Comparison of ENCODE assay signal across 13 mouse cellular contexts in genomic region chr15:36345413-36345812, GRCm38 (mm10).
DNase-seq lines count a peak whose midpoint lies in the region; ATAC-seq lines count a peak whose summit lies in the region.
"Had no signal": no experiment of that assay in that cellular context is flagged by ENCODE, and none has a peak within 500 bp of the region (broad histone marks: within the 10 kb centered on the region; RNA-seq: fewer than 3 reads in every experiment).

No protein-coding gene starts in this region.

- no peaks in the 10 kb centered on the region for H3K27me3 ChIP-seq in forebrain, embryonic 16.5 days (replicated peaks; ENCODE audit: control insufficient read depth, insufficient read depth, low read length)
- no peaks in the 10 kb centered on the region for H3K27me3 ChIP-seq in forebrain, embryonic 10.5 days (ENCODE audit: poor library complexity, severe bottlenecking)
- H3K27me3 ChIP-seq in lung, embryonic 15.5 days, result no peaks in the 10 kb centered on the region
- H3K27me3 ChIP-seq: embryonic facial prominence, embryonic 15.5 days; Patski had no signal

- H3K4me3 ChIP-seq in forebrain, embryonic 16.5 days (replicated peaks; ENCODE audit: low read length), result no peak overlapping the region
- no peak overlapping the region for H3K4me3 ChIP-seq in forebrain, embryonic 10.5 days
- H3K4me3 ChIP-seq in lung, embryonic 15.5 days, result no peak overlapping the region
- H3K4me3 ChIP-seq: embryonic facial prominence, embryonic 15.5 days had no signal

- no peak for DNase-seq in forebrain, embryonic 10.5 days (ENCODE audit: extremely low spot score, low spot score)
- DNase-seq in left cerebral cortex, adult 18-20 months (ENCODE audit: low spot score in 2 of 2), result peak; percentile 39 to 52
- no peak for DNase-seq in left cerebral cortex, adult 11 months (ENCODE audit: low spot score)
- DNase-seq in right cerebral cortex, postnatal 25 days, result peak; percentile 28
- no peak for DNase-seq in embryo, embryonic 9.5 days (ENCODE audit: extremely low spot score)
- no peak for DNase-seq in B cell, adult 2 months
- DNase-seq: adrenal gland, postnatal 36 days; kidney, adult 2 months had no signal

- no peak overlapping the region for H3K9ac ChIP-seq in forebrain, embryonic 16.5 days (replicated peaks; ENCODE audit: low read depth, low read length)
- no peak overlapping the region for H3K9ac ChIP-seq in lung, embryonic 15.5 days
- H3K9ac ChIP-seq: embryonic facial prominence, embryonic 15.5 days; liver, embryonic 14.5 days had no signal

- no peaks in the 10 kb centered on the region for H3K9me3 ChIP-seq in forebrain, embryonic 16.5 days (ENCODE audit: control insufficient read depth, low read length)
- no peaks in the 10 kb centered on the region for H3K9me3 ChIP-seq in forebrain, embryonic 10.5 days
- H3K9me3 ChIP-seq in lung, embryonic 15.5 days, result no peaks in the 10 kb centered on the region
- H3K9me3 ChIP-seq: embryonic facial prominence, embryonic 15.5 days had no signal

- H3K4me1 ChIP-seq in forebrain, embryonic 16.5 days (replicated peaks; ENCODE audit: control insufficient read depth, insufficient read depth, low read length), result no peaks in the 10 kb centered on the region; the same call in 1 of the 2 replicates
- H3K4me1 ChIP-seq in forebrain, embryonic 10.5 days, result no peaks in the 10 kb centered on the region
- H3K4me1 ChIP-seq in lung, embryonic 15.5 days, result peaks cover 16% of the 10 kb centered on the region

- 59% methylated on average over 4 of the region's 4 CpGs for WGBS in forebrain, embryonic 16.5 days
- 88% methylated on average over 4 of the region's 4 CpGs for WGBS in forebrain, embryonic 10.5 days
- WGBS in lung, embryonic 15.5 days, result 42% methylated on average over 4 of the region's 4 CpGs

- no peaks in the 10 kb centered on the region for H3K36me3 ChIP-seq in forebrain, embryonic 16.5 days (ENCODE audit: control insufficient read depth, insufficient read depth)
- H3K36me3 ChIP-seq in forebrain, embryonic 10.5 days (replicated peaks), result no peaks in the 10 kb centered on the region
- H3K36me3 ChIP-seq in lung, embryonic 15.5 days, result no peaks in the 10 kb centered on the region
- H3K36me3 ChIP-seq: embryonic facial prominence, embryonic 15.5 days had no signal

- peak; percentile 36; the same call in 1 of the 2 replicates for ATAC-seq in forebrain, embryonic 16.5 days
- peak; percentile 42; the same call in 1 of the 2 replicates for ATAC-seq in lung, embryonic 15.5 days (ENCODE audit: borderline replicate concordance, extremely low read depth, low FRiP score, low TSS enrichment)
- ATAC-seq: Patski had no signal

- no peak overlapping the region for H3K27ac ChIP-seq in forebrain, embryonic 16.5 days (ENCODE audit: low read length)
- no peak overlapping the region for H3K27ac ChIP-seq in forebrain, embryonic 10.5 days
- H3K27ac ChIP-seq in lung, embryonic 15.5 days, result no peak overlapping the region
- H3K27ac ChIP-seq: embryonic facial prominence, embryonic 15.5 days; liver, embryonic 14.5 days had no signal

- H3K4me2 ChIP-seq in forebrain, embryonic 16.5 days (ENCODE audit: low read length), result no peak overlapping the region
- no peak overlapping the region for H3K4me2 ChIP-seq in lung, embryonic 15.5 days
- H3K4me2 ChIP-seq: embryonic facial prominence, embryonic 15.5 days had no signal

Comparison
In these comparisons a context has a peak if more than half of its experiments do, and no peak if none do; other contexts are left out.
1. DNase-seq: peak in left cerebral cortex, adult 18-20 months (2 of 2) and right cerebral cortex, postnatal 25 days (single experiment); none in forebrain, embryonic 10.5 days (single experiment), left cerebral cortex, adult 11 months (single experiment), embryo, embryonic 9.5 days (single experiment) and B cell, adult 2 months (0 of 2).